Mouse (Mus musculus) bone marrow, adult 2 months (tissue): ENCODE data around the gene Gm10750. TPM values are rescaled to one million over a fixed set of nuclear protein-coding genes. Genes with fewer than 3 reads are reported as not detected.
"Not testable (repeated sequence)": the region's sequence is repeated elsewhere in the genome, so short reads cannot be mapped to it uniquely, and the experiment has no call there.

ENCODE experiments used
- H3K27ac ChIP-seq: fragments of 200-500 bp; 2 replicates; pipeline ENCODE4 v1.5.1; 2012; ENCODE audit warnings: low read depth, mild to moderate bottlenecking, control low read depth, inconsistent platforms, low read length; ENCODE audit not compliant: control insufficient read depth, poor library complexity, insufficient read depth
- H3K4me1 ChIP-seq: fragments of 200-500 bp; 2 replicates; pipeline ENCODE4 v1.6.1; 2011; ENCODE audit warnings: low read length; ENCODE audit not compliant: control insufficient read depth, insufficient read depth
- H3K4me3 ChIP-seq: fragments of 200-500 bp; replicated peaks from 2 replicates; pipeline ENCODE3; 2011; ENCODE audit warnings: mild to moderate bottlenecking, low read depth, low read length, control low read depth; ENCODE audit not compliant: control insufficient read depth
- CTCF ChIP-seq: fragments of 200-500 bp; IDR thresholded peaks from 2 replicates; pipeline ENCODE4 v1.5.1; 2011; ENCODE audit warnings: low read length, control low read depth; ENCODE audit not compliant: control insufficient read depth, insufficient read depth
- POLR2A ChIP-seq: fragments of 200-500 bp; IDR thresholded peaks from 2 replicates; pipeline ENCODE4 v1.6.1; 2011; ENCODE audit warnings: low read depth, mild to moderate bottlenecking, control low read depth, low read length, borderline replicate concordance; ENCODE audit not compliant: control insufficient read depth
- WGBS: fragments of 180-500 bp; shearing (Covaris S2); methylation state at CpG from one replicate; pipeline ENCODE4 v1.1.7; 2018; 5-methylcytosine and 5-hydroxymethylcytosine counted together
- polyA plus RNA-seq: library from polyadenylated mRNA; stranded (reverse); fragments of >200 nt; gene quantifications from 2 replicates; pipeline ENCODE4 v1.2.4, GENCODE M21; 2011; ENCODE audit warnings: low replicate concordance; ENCODE audit not compliant: missing spikeins, insufficient read depth, insufficient read length

Gm10750 gene
- not detected in 2 replicates for polyA plus RNA-seq

- 63% methylated on average over 5 of the region's 5 CpGs for WGBS
- H3K4me3 ChIP-seq, H3K27ac ChIP-seq, H3K4me1 ChIP-seq: not testable (repeated sequence)
Measured at GRCm38 (mm10) chr2:149017137-149017536, at the start of gene Gm10750. TSS of gene Gm10750 (minus strand) at chr2:149017237.

- Histone ChIP-seq H3K4me3 (no peak overlapping the region), H3K27ac (no peak overlapping the region), H3K4me1 (no peaks in the 10 kb centered on the region)
- 74% methylated on average over 2 of the region's 2 CpGs for WGBS
- no peak for TF ChIP-seq CTCF
Measured at GRCm38 (mm10) chr2:149004826-149005225, 12.2 kb downstream of the Gm10750 start.

- TF ChIP-seq POLR2A (no peak), CTCF (no peak)
- Histone ChIP-seq H3K27ac (no peak within 1 kb of the TSS), H3K4me1 (no peaks in the 10 kb centered on the region), H3K4me3 (no peak within 1 kb of the TSS)
Measured at GRCm38 (mm10) chr2:149003151-149003550, 13.9 kb downstream of the Gm10750 start, which contains the start of gene Gm1330. TSS of gene Gm1330 (minus strand) at chr2:149003251.

- H3K4me3 ChIP-seq, result no peak overlapping the region
- TF ChIP-seq CTCF (no peak), POLR2A (no peak)
- WGBS, result 80% methylated on average over 2 of the region's 2 CpGs
- H3K27ac ChIP-seq, result no peak overlapping the region
- no peaks in the 10 kb centered on the region for H3K4me1 ChIP-seq
Measured at GRCm38 (mm10) chr2:148995133-148995532, 21.9 kb downstream of the Gm10750 start.

Other genes with a start within 250 kb of the Gm10750 start
- not detected in 2 replicates for gene Cst11, start 245.7 kb downstream of the Gm10750 start, polyA plus RNA-seq
- not detected in 2 replicates for gene 8030411F24Rik, start 235.2 kb downstream of the Gm10750 start, polyA plus RNA-seq
- gene Cst12, start 227.9 kb downstream of the Gm10750 start, polyA plus RNA-seq, result not detected in 2 replicates
- gene Cst8, start 218.5 kb downstream of the Gm10750 start, polyA plus RNA-seq, result not detected in 2 replicates
- gene Cst13, start 197.2 kb downstream of the Gm10750 start, polyA plus RNA-seq, result not detected in 2 replicates
- not detected in 2 replicates for gene Cst9, start 182.1 kb downstream of the Gm10750 start, polyA plus RNA-seq
- gene 9230104L09Rik, start 152.2 kb downstream of the Gm10750 start, polyA plus RNA-seq, result not detected in 2 replicates
- gene Cst3, start 141.5 kb downstream of the Gm10750 start, polyA plus RNA-seq, result 125 and 201 TPM in 2 replicates
- not detected in 2 replicates for gene Gm1330, start 14.0 kb downstream of the Gm10750 start, polyA plus RNA-seq